Mouse (Mus musculus) kidney, adult 9 months (tissue): ENCODE measurements around the gene Kcnh7.

Experiments used
- DNase-seq: peaks from one replicate; pipeline ENCODE4 v3.0.0; 2022

The Kcnh7 gene

DNA sequence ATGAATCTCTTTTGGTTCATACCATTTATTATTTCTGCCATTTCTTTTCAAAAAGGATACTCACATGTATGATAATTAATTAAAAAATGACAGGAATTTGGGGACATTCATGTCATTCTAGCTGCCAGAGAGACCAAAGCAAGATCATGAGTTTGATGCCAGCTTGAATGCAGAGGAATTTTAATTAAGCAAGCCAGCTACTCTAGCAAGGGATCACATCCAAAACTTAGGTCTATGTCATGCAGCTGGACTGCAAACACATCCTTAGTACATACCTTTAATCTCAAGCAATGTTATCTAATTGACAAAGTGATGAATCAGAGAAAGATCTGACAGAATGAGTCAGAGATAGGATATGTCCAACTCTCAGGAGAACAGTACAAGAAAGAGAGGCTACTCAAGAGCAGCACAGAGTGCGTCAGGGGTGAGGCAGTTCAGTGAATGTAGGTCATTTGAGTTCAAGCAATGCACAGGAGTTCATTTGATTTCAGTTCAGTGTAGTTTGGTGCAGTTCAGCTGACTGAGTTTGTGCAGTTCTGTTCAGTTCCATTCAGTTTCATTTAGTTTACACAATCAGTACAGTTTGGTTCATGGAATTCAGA lies 248.7 kb downstream of the Kcnh7 start:
- no peak for DNase-seq

DNA sequence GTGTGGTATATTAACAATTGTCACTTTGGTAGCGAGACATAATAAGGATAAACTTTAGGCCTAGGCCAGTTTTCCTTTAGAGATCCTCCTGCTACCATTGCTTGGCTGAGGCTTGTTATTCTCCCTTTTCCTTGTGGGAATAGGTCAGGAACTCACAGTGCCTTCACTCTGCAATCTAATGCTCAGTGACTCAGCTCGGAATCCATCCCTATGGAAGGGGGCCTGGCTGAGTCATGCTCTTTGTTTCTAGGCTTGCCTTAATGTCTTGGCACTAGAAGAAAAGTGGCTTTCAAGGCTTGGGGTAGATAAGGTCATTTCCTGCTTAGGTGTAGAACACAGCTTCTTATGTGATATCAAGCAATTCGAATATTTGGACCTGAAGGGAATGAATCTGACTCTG lies 255.6 kb downstream of the Kcnh7 start:
- DNase-seq: no peak

DNA sequence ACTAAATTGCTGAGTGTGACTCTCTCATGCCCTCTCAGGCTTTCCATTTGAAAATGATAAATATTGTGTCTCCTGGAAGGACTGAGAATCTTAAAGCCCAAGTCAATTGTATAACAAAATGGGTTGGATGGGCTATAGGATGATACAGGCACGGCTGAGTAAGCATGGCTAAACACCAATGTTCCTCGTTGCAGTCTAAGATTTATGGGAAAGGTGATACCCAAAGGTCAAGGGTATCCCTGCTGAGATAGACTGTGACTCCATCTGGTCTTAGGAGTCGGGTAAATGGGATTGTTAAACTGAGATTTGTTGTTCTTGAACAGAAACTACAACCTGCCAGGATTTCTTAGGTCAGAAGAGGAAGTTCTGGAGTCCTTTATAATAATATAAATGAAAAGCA lies 256.0 kb downstream of the Kcnh7 start:
- DNase-seq: no peak

DNA sequence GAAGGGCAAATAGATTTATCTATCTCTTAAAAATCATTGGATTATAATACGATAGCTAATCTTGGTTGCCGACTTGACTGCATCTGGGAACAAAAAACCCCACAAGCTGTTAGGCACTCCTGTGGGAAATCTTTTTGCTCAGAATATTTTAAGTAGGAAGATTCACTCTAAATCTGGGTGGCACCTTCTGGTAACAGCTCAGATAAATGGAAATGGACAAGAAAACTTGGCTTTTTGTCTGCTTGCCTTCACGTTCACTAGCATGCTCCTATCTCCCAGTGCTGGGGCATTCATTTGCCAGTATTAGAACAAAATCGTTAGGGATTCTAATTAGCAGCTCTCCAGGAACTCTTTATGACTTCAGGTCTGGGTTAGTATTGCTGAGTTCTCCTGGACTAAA lies 260.3 kb downstream of the Kcnh7 start:
- DNase-seq: no peak

DNA sequence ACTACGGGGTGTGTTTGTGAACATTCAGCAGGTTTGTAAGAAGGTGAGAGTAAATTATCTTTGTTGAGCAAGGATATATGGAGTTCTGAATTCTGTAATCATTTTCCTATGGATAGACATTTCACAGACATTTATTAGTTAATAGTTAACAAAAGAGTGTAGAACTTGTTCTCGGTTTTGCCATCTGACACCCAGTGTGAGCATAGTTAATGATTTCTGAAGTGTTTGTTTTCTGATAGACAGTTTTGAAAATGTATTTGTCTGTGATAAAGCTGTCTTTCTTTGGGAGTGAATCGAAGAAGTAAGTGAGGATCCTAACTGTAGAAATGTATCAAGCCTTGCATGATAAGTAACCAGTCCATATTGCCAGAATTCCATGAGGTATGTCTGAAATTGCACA lies 276.4 kb downstream of the Kcnh7 start:
- peak; percentile 6 for DNase-seq

DNA sequence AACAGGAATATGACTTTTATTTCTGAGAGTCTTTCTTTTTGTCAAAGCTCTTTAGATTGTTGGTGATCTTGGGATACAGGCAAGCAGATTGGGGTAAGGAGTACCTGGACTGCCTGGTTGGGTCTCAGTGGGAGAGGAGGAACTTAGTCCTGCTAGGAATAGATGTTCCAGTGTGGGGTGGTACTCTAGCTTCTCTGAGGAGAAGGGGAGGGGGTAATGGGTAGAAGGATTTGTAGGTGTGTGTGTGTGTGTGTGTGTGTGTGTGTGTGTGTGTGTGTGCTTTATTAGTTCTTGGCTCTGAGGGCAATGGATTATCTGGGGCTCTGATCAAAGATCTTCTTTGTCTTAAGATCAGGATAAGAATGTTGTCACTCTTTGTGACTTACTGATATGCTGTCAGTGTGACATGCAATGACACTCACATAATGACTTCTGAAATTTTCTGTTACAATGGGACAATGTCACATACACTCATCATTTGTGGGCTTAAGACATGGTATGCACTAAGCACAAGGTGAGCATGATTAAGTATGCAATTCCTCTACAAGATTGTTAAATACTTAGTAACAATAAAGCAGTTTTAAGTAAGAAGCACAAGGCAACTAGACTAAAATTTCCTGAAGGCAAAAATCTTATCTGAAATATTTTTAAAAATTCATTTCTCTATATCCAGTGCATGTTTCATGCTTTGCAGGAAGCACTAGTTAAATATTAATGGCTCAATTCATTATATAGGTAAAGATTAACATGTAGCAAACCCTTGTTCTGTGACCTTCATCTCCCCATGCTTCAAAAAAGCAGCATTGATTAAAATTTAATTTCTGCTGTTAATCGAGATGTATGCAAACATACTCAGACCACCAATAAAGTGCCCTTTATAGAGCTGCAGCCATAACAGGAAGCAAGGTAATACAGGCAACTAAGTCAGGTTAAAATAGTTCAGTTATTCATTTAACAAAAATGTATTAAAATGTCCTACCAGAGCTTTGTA lies 281.4 kb downstream of the Kcnh7 start:
- DNase-seq: peak; percentile 12

DNA sequence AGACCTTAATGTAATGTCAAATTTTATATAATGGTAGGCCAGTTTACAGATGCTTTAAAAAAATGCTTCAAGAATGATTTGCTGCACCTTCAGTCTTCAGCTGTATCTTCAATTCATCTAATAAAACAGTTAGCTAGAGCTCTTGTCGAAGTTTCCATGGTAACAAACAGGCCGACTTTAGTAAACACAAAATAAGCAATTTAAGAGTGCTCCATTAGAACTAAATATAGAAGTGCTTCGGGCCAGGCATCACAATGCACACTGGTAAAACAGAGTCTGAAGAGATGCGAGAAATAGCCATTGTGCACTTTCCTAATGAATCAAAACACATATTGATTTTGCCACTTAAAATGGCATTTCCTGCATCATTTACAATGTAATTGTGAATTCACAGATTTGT lies 305.3 kb downstream of the Kcnh7 start:
- no peak for DNase-seq

DNA sequence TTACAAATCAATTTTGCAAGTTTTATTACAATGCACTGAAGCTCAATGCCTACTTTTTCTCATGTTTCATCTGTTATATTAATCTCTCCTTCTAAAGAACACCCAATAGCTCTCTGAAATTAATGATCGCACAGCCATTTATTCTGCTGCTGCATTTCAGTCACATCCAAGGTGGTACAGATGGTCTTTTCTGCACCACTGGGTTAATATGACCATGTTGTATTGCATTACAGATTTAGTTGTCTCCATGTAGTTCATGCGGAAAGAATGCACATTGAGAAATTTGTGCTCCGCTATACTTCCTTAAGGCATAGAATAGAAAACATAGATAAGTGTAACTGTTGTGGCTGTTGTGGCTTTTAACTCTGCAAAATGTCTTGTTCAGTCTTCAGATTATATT lies 328.7 kb downstream of the Kcnh7 start:
- DNase-seq: no peak

DNA sequence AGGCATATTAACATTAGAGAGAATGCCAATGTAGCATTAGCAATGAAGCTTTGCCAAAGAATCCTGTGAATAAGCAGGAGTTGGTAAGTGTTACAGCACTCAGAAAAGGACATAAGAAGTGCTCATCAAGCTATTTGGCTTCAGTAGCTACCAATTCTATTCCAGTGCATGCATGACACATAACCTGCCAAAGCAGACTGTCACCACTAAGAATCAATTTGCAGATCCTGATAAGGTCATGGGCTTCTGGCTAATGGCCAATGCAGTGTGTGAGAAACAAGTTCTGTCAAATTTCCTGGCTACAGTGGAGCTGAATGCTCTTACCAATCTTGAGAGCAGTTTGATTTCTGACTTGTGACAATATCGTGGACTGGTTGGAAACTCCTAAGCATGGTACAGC lies 341.5 kb downstream of the Kcnh7 start:
- DNase-seq: no peak

DNA sequence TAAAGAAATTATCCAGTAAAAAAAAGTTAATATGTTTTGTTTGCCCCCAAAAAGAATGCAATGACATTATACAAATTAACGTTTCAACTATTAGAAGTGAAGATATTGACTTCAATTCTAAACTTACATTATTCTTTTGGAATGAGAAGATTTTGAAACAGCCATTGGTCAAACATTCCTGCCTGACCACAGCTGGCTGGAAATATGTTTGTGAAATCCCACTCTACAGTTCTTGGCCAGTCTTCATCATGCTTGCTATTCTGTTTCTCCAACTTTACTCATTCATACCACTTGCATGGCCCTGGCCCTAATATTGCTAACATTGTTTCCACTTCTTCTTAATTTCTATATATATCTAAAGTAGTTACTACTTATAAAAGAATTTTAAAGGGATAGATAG lies 349.8 kb downstream of the Kcnh7 start:
- no peak for DNase-seq

DNA sequence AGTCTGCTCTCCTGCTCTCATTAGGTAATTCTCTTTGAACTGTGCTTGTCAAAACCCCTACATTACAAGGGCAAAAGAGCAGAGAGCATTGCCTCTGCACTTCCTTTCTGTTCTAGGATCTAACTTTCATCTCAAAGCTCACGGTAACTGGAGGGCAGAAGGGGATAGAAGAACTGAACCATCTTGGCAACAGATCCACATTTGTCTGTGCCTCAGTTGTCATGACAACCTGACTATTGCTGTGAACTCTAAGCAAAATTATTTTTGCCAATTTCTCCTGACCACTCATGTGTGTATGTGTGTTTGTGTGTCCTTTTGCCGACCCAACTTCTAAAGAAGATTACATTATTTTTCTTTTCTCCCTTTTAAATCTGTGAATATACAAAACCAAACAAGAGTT lies 364.9 kb downstream of the Kcnh7 start:
- no peak for DNase-seq

DNA sequence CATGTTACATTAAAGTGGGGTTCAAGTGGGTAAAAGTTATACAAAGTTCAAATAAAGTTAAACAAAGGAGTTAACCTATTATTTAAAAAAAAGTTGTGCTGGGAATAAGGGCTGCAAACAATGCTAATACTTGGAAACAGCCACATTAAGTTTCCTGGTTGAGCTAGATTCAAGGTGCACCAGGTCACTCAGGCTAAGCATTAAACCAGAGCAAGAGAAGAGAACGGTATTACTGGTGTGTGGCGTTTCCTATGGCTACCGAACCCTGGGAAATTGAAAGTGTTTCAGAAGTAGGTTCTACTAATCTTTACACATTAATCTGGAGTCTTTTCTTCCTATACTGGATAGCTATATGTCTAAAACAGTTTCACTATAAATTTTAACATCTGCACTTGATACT lies 368.1 kb downstream of the Kcnh7 start:
- DNase-seq: peak; percentile 45

DNA sequence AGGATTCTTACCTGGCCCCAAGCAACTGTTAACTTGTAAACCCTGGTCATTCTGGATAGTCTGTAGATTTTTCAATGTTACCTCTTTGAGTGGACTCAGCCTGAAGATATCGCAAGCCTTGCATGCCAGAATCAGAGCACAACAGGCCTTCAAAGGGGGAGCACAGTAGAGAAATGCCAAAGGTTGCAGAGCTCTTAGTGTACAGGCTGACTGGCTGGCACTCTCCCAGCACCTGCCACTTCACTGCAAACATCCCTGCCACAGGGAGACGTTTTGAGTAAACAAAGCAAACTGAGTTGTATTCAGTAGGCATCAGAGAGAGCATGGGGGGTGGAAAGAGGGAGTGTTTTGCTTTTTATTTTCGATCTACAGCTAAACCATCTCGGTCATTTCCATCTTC lies 375.3 kb downstream of the Kcnh7 start:
- DNase-seq: no peak

DNA sequence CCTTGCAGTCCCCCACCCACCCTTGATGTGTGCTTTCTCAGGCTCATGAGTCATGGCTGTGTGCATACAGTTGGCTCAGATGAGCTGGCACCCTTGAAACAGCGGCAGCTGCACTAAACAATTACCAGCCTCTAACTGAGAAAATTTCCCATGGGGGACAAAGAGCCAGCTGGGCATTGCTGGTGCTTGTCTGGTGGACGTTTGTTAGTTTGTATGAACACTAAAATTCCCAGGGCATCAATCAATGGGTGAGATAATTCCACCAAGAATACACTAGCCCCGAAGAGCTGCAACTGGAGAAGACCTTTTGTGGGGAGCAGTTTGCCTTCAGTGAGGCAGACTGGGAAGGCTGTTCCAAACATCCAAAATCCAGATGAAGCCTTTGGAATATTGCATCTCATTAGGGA lies 376.6 kb downstream of the Kcnh7 start:
- no peak for DNase-seq

DNA sequence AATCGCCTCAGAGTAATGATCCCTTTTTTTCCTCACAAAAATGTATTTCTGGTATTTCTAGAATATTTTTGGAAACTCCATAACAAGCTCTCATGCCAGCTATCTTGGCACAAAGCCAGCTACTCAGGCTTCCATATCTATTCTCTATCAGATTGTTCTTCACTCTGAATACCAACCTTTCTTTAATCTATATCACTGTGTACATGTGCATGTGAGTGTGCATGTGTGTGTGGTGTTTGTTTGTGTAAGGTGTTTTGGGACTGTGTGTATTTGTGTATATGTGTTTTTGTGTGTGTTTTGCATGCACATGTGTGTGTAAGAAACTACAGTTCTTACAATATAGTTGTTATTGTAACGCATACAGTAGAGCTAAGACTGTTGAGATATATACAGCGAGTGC lies 377.2 kb downstream of the Kcnh7 start:
- no peak for DNase-seq

DNA sequence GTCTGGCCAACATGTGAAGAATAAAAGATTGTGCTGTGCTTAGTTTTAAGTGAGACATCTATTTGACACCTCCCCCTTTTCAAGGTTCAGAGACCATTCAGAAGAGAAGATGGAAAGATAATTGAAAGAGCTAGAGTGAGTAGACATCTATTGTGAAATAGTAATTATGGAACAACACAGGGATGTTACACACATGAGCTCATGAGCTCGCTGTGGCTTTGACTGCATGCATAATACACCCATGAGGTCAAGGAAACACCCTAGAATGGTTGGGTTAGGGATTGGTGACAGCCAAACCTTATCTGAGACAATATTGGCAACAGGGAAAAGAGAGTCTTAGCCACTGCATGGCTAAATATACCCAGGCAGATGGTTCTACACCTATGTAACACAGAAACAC lies 380.1 kb downstream of the Kcnh7 start:
- no peak for DNase-seq

DNA sequence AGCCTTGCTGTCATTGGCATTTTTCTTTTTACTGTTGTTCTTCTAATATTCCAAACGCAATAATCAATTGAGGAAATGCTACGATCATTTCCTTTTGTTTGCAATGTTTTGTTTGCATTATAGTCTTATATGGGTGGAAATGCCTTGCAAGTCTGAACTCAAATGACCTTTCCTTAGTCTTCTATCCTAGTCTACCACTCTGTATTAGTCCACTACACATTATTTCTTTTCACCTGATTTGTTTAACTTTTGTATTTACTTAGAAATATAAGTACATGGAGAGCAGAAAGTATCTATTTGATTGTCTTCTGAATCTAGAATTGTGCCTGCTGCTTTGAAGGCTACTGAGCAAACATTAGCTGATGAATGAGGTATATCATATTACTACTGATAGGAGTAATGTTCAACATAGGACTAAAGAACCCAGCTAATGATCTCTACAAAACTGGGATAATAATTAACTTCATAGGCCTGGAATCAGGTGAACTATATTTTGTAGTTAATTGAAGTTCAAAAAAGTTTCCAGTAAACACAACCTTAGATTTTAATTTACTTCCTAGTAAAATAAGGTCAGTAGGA lies 399.5 kb downstream of the Kcnh7 start:
- no peak for DNase-seq

DNA sequence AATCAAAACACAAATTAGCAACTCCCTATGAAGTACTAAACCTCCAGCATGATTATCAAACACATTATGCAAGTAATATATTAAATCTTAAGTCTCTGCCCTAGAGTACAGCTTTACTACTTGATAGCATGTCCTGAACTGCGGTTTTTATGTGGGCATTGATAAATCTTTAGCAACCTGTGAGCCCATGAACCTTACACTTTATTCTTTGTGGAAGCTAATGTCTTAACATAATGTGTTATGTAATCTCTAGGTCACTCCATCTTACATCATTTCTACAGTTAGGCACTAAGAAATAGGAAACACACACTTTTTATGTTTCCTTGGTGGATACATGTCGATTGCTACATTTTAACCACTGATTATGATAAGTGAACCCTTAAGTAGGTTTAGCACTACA lies 437.8 kb downstream of the Kcnh7 start:
- DNase-seq: no peak

DNA sequence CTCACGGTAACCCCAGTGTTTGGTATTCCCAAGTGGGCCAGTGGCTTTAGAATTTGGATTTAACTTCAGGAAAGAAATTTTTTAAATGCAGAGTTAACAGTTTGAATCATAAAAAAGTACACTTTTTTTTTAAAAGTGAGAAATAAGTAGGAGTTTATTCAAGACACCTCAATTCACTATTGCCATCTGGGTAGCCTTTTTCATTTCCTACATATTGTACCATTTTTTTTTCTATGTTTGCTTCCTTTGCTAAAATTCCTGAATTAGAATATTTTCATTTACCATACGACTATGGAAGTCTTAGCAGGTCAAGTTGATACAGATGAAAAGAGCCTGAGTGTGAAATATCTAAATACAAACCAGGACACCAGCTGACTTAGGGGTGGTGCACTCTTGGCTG lies 441.0 kb downstream of the Kcnh7 start:
- no peak for DNase-seq

DNA sequence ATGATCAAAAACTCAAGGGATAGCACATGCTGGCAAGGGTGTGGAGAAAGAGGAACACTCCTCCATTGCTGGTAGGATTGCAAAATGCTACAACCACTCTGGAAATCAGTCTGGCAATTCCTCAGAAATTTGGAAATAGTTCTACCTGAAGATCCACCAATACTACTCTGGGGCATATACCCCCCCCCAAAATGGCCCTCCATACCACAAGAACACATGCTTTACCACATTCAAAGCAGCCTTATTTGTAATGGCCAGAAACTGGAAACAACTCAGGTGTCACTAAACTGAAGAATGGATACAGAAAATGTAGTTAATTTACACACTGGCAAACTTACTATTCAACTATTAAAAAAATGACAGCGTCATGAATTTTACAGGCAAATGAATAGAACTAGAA lies 453.4 kb downstream of the Kcnh7 start:
- no peak for DNase-seq

DNA sequence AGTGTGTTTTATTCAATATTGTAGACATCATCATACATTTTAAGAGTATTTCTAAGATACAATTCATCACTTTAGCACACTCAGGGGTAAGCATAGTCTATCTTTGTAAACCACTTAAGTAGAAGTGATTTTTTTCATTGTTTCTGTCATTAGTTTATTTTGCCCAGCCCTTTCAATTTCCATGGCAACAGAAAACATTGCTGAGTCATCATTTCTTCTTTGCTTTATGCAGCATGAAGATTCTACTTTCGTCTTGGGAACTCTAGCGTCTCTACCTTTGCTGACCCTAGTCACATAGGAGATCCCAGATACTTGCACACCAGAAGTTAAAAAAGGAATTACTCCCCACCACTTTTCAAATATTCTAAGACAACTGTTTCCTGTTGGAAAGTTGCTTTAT lies 456.4 kb downstream of the Kcnh7 start:
- no peak for DNase-seq

DNA sequence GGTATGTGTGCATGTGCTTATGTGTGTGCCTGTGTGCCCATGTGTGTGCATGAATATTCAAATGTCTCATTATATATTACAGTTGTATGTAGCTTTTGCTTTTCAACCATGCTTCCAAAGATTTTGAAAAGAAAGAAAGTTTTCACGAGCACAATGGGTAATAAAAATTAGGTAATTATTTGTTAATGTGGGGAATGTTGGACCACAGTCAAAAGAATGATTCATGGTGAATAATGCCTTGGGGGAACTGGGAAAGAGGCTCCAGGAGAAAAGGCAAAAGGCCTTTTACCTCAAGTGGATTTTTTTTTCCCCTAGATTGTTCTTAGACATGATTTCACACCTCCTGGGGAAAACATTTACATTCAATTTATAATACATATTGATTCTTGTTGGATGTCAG lies 458.1 kb downstream of the Kcnh7 start:
- DNase-seq: no peak

DNA sequence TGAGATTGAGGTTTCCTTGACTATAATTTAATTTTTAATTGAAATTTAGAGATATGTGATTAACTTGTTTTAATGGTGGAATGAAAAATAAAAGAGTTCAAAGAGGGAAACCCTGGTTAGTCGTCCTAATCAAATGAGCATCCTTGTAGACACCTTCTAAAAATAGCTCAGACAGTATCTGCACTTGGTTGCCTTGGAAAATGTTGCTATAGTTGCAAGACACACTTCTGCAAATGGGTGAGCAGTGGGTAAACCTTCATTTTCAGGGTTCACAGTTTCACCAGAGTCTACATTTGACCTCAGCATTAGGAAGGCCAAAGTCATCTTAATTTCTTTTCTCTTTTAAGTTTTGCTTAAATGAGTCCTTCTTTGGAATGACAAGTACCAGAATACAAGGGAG lies 465.7 kb downstream of the Kcnh7 start:
- DNase-seq: no peak

DNA sequence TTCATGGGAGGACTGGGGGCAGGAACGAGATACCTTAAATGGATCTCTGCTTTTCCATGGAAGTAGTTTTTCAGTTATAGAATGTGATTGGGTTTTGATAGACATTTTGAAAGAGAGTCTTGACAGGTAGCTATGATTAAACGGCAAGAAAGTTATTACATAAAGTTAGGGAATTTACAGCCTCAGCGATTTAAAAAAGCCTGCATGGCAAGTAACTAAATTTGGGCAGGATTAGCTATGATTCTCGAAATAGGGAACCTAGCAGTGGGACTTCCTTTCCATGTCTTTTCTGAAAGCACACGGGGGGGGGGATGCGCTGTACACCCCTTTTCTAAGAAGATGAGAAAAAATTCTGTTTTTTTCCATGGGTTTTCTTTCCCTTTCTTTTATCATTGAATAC lies 466.8 kb downstream of the Kcnh7 start:
- DNase-seq: no peak
